Mouse (Mus musculus) C2C12 (cell line): Measurements from ENCODE around the gene Fam114a2.

Source experiments
- CEBPB ChIP-seq: IDR thresholded peaks from one replicate; pipeline ENCODE4 v1.6.1; 2011; ENCODE audit warnings: low read depth, mild to moderate bottlenecking, control low read depth, moderate library complexity
- CTCF ChIP-seq: IDR thresholded peaks from one replicate; pipeline ENCODE4 v1.5.1; 2011; ENCODE audit not compliant: control insufficient read depth, insufficient read depth, insufficient read length
- FOSL1 ChIP-seq: IDR thresholded peaks from one replicate; pipeline ENCODE4 v1.8.0; 2011; ENCODE audit warnings: mild to moderate bottlenecking, low read length; ENCODE audit not compliant: poor library complexity, insufficient read depth, severe bottlenecking
- MAX ChIP-seq: IDR thresholded peaks from one replicate; pipeline ENCODE4 v1.6.1; 2011; ENCODE audit warnings: mild to moderate bottlenecking, control low read depth
- MYOD1 ChIP-seq: IDR thresholded peaks from one replicate; pipeline ENCODE4 v1.6.1; 2011; ENCODE audit warnings: low read depth; ENCODE audit not compliant: control insufficient read depth, insufficient read length
- MYOG ChIP-seq: IDR thresholded peaks from one replicate; pipeline ENCODE4 v1.6.1; 2011; ENCODE audit not compliant: control insufficient read depth, insufficient read length; ENCODE audit errors: extremely low read depth
- USF1 ChIP-seq: IDR thresholded peaks from one replicate; pipeline ENCODE4 v1.6.1; 2011; ENCODE audit warnings: low read depth, mild to moderate bottlenecking, control low read depth, moderate library complexity

- TF ChIP-seq CTCF (no peak), USF1 (no peak), MYOG (no peak), MAX (no peak), CEBPB (no peak), MYOD1 (no peak), FOSL1 (no peak)
Observed at GRCm38 (mm10) chr11:57434153-57434552, 84.3 kb downstream of the Fam114a2 start.
